13 mouse cellular contexts compared by ENCODE assay signal in genomic region chr5:142576832-142577231, GRCm38 (mm10). TPM values are rescaled to one million over a fixed set of nuclear protein-coding genes. Genes with fewer than 3 reads are reported as not detected.
A peak's percentile ranks its signal among the peaks of the same experiment; 100 is the strongest.
DNase-seq lines count a peak whose midpoint lies in the region; ATAC-seq and TF ChIP-seq lines count a peak whose summit lies in the region.
"Had no signal": no experiment of that assay in that cellular context is flagged by ENCODE, and none has a peak within 500 bp of the region (broad histone marks: within the 10 kb centered on the region; RNA-seq: fewer than 3 reads in every experiment).

No protein-coding gene starts in this region.

- H3K4me1 ChIP-seq in heart, postnatal 0 days (ENCODE audit: control insufficient read depth, insufficient read depth): no peaks in the 10 kb centered on the region
- H3K4me1 ChIP-seq in heart, adult 2 months (ENCODE audit: control insufficient read depth, insufficient read depth, low read length): no peaks in the 10 kb centered on the region
- H3K4me1 ChIP-seq in testis, adult 2 months (ENCODE audit: control insufficient read depth, insufficient read depth, low read length): no peaks in the 10 kb centered on the region; the same call in 1 of the 2 replicates
- H3K4me1 ChIP-seq: limb, embryonic 13.5 days had no signal

- intact Hi-C loops in heart, adult 2 months (cut with DNase I): no loop called here

- H3K27me3 ChIP-seq in heart, postnatal 0 days (ENCODE audit: control insufficient read depth, insufficient read depth, low read length): no peaks in the 10 kb centered on the region
- H3K27me3 ChIP-seq in heart, adult 2 months (ENCODE audit: control insufficient read depth, insufficient read depth, low read length): no peaks in the 10 kb centered on the region
- no peaks in the 10 kb centered on the region for H3K27me3 ChIP-seq in testis, adult 2 months (ENCODE audit: control insufficient read depth, insufficient read depth, low read length)
- H3K27me3 ChIP-seq: limb, embryonic 13.5 days had no signal

- peak; percentile 6 for DNase-seq in heart, postnatal 0 days (ENCODE audit: low spot score)
- DNase-seq in heart, adult 2 months: no peak
- DNase-seq in ovary, postnatal 36 days (ENCODE audit: low spot score): peak; percentile 43
- DNase-seq in ovary, postnatal 14 days (ENCODE audit: low spot score): no peak
- peak; percentile 91 for DNase-seq in adrenal gland, postnatal 10 days
- DNase-seq in lung, postnatal 25 days (ENCODE audit: low spot score): no peak
- DNase-seq: embryo, embryonic 11 days; kidney, adult 11 months; thymus, postnatal 4 days had no signal

- H3K36me3 ChIP-seq in heart, postnatal 0 days (replicated peaks; ENCODE audit: control insufficient read depth, insufficient read depth, low read length): no peaks in the 10 kb centered on the region
- H3K36me3 ChIP-seq in heart, adult 2 months (ENCODE audit: control insufficient read depth, insufficient read depth, low read length): no peaks in the 10 kb centered on the region
- no peaks in the 10 kb centered on the region for H3K36me3 ChIP-seq in testis, adult 2 months (ENCODE audit: control insufficient read depth, insufficient read depth, low read length)
- H3K36me3 ChIP-seq: limb, embryonic 13.5 days had no signal

- no peak overlapping the region for H3K4me2 ChIP-seq in heart, postnatal 0 days (ENCODE audit: low read depth, low read length)
- H3K4me2 ChIP-seq: limb, embryonic 13.5 days; midbrain, embryonic 13.5 days had no signal

- no peak for TF ChIP-seq POLR2A in heart, adult 2 months (IDR thresholded peaks at IDR 0.05; ENCODE audit: insufficient read depth, low read depth, low read length)
- TF ChIP-seq POLR2A in testis, adult 2 months (IDR thresholded peaks at IDR 0.05; ENCODE audit: control insufficient read depth, low read depth, low read length): no peak

- 39% methylated on average over 7 of the region's 7 CpGs for WGBS in heart, postnatal 0 days
- 36% methylated on average over 7 of the region's 7 CpGs for WGBS in heart, adult 2 months

- ATAC-seq in heart, postnatal 0 days (ENCODE audit: insufficient read depth, low read depth): peak; percentile 33; the same call in 1 of the 2 replicates
- ATAC-seq: lung, postnatal 0 days; midbrain, embryonic 13.5 days had no signal

- no peak for TF ChIP-seq EP300 in heart, postnatal 0 days (IDR thresholded peaks at IDR 0.05; ENCODE audit: low read depth)
- no peak for TF ChIP-seq EP300 in heart, adult 2 months (IDR thresholded peaks at IDR 0.05; ENCODE audit: insufficient read depth, low read depth, low read length)

- no peak for TF ChIP-seq CTCF in heart, postnatal 0 days (IDR thresholded peaks at IDR 0.05; ENCODE audit: low read depth)
- no peak for TF ChIP-seq CTCF in heart, adult 2 months (IDR thresholded peaks at IDR 0.05)
- no peak for TF ChIP-seq CTCF in testis, adult 2 months (IDR thresholded peaks at IDR 0.05; ENCODE audit: control insufficient read depth, insufficient read depth, insufficient replicate concordance, low read depth, low read length)

- no peaks in the 10 kb centered on the region for H3K79me2 ChIP-seq in heart, adult 2 months (replicated peaks; ENCODE audit: control insufficient read depth, insufficient read depth, low read length)

- H3K4me3 ChIP-seq in heart, postnatal 0 days (ENCODE audit: low read depth, low read length): no peak overlapping the region
- H3K4me3 ChIP-seq in heart, adult 2 months: no peak overlapping the region
- H3K4me3 ChIP-seq in testis, adult 2 months (ENCODE audit: control insufficient read depth, low read depth, low read length): no peak overlapping the region
- H3K4me3 ChIP-seq: limb, embryonic 13.5 days; midbrain, embryonic 13.5 days had no signal

- no peak overlapping the region for H3K9ac ChIP-seq in heart, postnatal 0 days (replicated peaks; ENCODE audit: low read depth, low read length)
- no peak overlapping the region for H3K9ac ChIP-seq in heart, adult 2 months (ENCODE audit: low read depth, low read length)
- H3K9ac ChIP-seq: limb, embryonic 13.5 days; midbrain, embryonic 13.5 days had no signal

- no peak overlapping the region for H3K27ac ChIP-seq in heart, postnatal 0 days (ENCODE audit: low read depth)
- no peak overlapping the region for H3K27ac ChIP-seq in heart, adult 2 months
- H3K27ac ChIP-seq in testis, adult 2 months (ENCODE audit: control insufficient read depth, insufficient read depth, low read depth, low read length): peak overlapping the region; percentile 81
- H3K27ac ChIP-seq: limb, embryonic 13.5 days; midbrain, embryonic 13.5 days had no signal

- H3K9me3 ChIP-seq in heart, postnatal 0 days (replicated peaks; ENCODE audit: control insufficient read depth, low read length): no peaks in the 10 kb centered on the region
- H3K9me3 ChIP-seq: limb, embryonic 13.5 days; midbrain, embryonic 13.5 days had no signal

RNA-seq across cellular contexts. Expression of gene Radil, which starts 25.9 kb away (rescaled TPM):
- total RNA-seq in heart, postnatal 0 days (2014; rRNA removed; ENCODE audit: low replicate concordance): 2.6 and 2.9 TPM in 2 replicates
- polyA plus RNA-seq in heart, postnatal 0 days (2015; fragmentation: Nextera tagmentation; extraction: Ambion mirVana): 4.2 and 4.3 TPM in 2 replicates
- total RNA-seq in heart, adult 2 months (2021): 1 to 10 TPM; 1.7 to 2.3 TPM
- 2.2 and 3.3 TPM in 2 replicates for polyA plus RNA-seq in heart, adult 2 months (2012; rRNA removed)
- 10 to 100 TPM in 1 of 2 experiments, 1 to 10 TPM in 1; 8.0 to 10.7 TPM for total RNA-seq in adrenal gland, postnatal 10 days (2021)
- 38.0 and 38.2 TPM in 2 replicates for polyA plus RNA-seq in testis, adult 2 months (2012; rRNA removed)

RNA-seq across cellular contexts. Expression of gene Mmd2, which starts 31.8 kb away (rescaled TPM):
- total RNA-seq in heart, postnatal 0 days (2014; rRNA removed; ENCODE audit: low replicate concordance): 0.08 TPM in 1 of 2 replicates, not detected in the other
- polyA plus RNA-seq in heart, postnatal 0 days (2015; fragmentation: Nextera tagmentation; extraction: Ambion mirVana): 0.08 TPM in 1 of 2 replicates, not detected in the other
- total RNA-seq in heart, adult 2 months (2021): under 1 TPM; 0.30 to 0.31 TPM
- 0.20 and 0.29 TPM in 2 replicates for polyA plus RNA-seq in heart, adult 2 months (2012; rRNA removed)
- total RNA-seq in adrenal gland, postnatal 10 days (2021): 10 to 100 TPM; 46.5 to 54.0 TPM
- 19.6 and 25.6 TPM in 2 replicates for polyA plus RNA-seq in testis, adult 2 months (2012; rRNA removed)
- polyA plus RNA-seq: lung, postnatal 0 days had no signal

RNA-seq across cellular contexts. Expression of gene Papolb, which starts 47.0 kb away (rescaled TPM):
- 0.39 TPM in 1 of 2 replicates, not detected in the other for total RNA-seq in heart, postnatal 0 days (2014; rRNA removed; ENCODE audit: low replicate concordance)
- 0.04 and 0.08 TPM in 2 replicates for polyA plus RNA-seq in heart, postnatal 0 days (2015; fragmentation: Nextera tagmentation; extraction: Ambion mirVana)
- under 1 TPM in 1 of 2 experiments, not detected in 1; 0.10 TPM for total RNA-seq in heart, adult 2 months (2021)
- polyA plus RNA-seq in heart, adult 2 months (2012; rRNA removed): 0.04 and 0.09 TPM in 2 replicates
- under 1 TPM; 0.21 to 0.27 TPM for total RNA-seq in adrenal gland, postnatal 10 days (2021)
- 139 and 155 TPM in 2 replicates for polyA plus RNA-seq in testis, adult 2 months (2012; rRNA removed)

RNA-seq across cellular contexts. Expression of gene Wipi2, which starts 50.7 kb away (rescaled TPM):
- 37.2 and 50.8 TPM in 2 replicates for total RNA-seq in heart, postnatal 0 days (2014; rRNA removed; ENCODE audit: low replicate concordance)
- polyA plus RNA-seq in heart, postnatal 0 days (2015; fragmentation: Nextera tagmentation; extraction: Ambion mirVana): 19.6 and 20.7 TPM in 2 replicates
- 10 to 100 TPM; 33.2 to 43.0 TPM for total RNA-seq in heart, adult 2 months (2021)
- 24.1 and 36.2 TPM in 2 replicates for polyA plus RNA-seq in heart, adult 2 months (2012; rRNA removed)
- 100 to 1,000 TPM in 1 of 2 experiments, 10 to 100 TPM in 1; 93.6 to 102 TPM for total RNA-seq in adrenal gland, postnatal 10 days (2021)
- 60.6 and 61.0 TPM in 2 replicates for polyA plus RNA-seq in testis, adult 2 months (2012; rRNA removed)

Comparison
In these comparisons a context has a peak if more than half of its experiments do, and no peak if none do; other contexts are left out.
1. DNase-seq: peak in heart, postnatal 0 days (single experiment), ovary, postnatal 36 days (single experiment) and adrenal gland, postnatal 10 days (single experiment); none in heart, adult 2 months (0 of 2), ovary, postnatal 14 days (single experiment) and lung, postnatal 25 days (single experiment).
2. RNA of gene Mmd2, which starts 31.8 kb away (total RNA-seq): 46.5 to 54.0 TPM in adrenal gland, postnatal 10 days; 0.30 to 0.31 TPM in heart, adult 2 months and 0.08 TPM in heart, postnatal 0 days; every median in the first group is over 10 times any median in the second.